Mouse (Mus musculus) B cell, adult 2 months (primary cell): ENCODE measurements around the gene Fah.
A peak's percentile ranks its signal among the peaks of the same experiment; 100 is the strongest.

Source experiments
- DNase-seq, 2 experiments: peaks; one replicate each; pipeline ENCODE4 v3.0.0; 2022

Gene Fah

GRCm38 (mm10) chr7:84606293-84606749 is at the start of gene Fah:
Gene Fah, minus strand, starts transcription at chr7:84606722.
- DNase-seq, result peak in 1 of 2 experiments; percentile 15

DNA sequence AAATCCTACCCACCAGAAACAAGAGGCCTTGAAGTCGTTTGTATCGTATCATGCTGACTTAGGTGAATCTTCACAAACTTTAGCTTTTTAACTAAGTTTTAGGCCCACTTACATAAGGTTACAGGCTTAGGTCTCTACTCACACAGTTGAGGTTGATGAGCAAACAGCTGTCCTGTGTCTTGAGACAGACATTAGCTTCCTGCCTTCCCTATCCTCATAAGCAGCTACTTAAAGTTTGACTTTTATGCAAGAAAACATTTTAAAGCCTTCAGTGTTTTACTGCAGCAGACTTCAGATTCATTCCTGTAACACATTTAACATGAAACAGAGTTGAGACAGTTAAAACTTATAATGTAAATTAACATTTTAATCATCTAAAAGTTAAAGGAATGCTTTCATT is 46.2 kb upstream of the Fah start:
- no peak for DNase-seq

GRCm38 (mm10) chr7:84651987-84652321 is 45.4 kb upstream of the Fah start:
- DNase-seq, result no peak

GRCm38 (mm10) chr7:84651303-84651986 is 44.9 kb upstream of the Fah start:
- no peak for DNase-seq

DNA sequence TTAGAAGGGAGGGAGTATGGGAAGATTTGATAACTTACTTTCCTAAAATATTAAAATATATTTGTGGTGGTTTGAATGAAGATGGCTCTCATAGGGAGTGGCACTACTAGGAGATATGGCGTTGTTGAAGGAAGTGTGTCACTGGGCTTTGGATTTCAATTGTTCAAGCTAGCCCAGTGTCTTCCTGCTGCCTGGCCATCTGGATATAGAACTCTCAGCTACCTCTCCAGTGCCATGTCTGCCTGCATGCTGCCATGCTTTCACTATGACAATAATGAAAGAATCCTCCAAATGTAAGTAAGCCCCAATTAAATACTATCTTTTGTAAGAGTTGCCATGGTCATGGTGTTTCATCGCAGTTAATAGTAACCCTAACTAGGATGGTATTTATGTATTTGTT is 42.5 kb upstream of the Fah start:
- no peak for DNase-seq

- DNase-seq, result no peak
Observed at GRCm38 (mm10) chr7:84646256-84646655, 39.7 kb upstream of the Fah start.

DNA sequence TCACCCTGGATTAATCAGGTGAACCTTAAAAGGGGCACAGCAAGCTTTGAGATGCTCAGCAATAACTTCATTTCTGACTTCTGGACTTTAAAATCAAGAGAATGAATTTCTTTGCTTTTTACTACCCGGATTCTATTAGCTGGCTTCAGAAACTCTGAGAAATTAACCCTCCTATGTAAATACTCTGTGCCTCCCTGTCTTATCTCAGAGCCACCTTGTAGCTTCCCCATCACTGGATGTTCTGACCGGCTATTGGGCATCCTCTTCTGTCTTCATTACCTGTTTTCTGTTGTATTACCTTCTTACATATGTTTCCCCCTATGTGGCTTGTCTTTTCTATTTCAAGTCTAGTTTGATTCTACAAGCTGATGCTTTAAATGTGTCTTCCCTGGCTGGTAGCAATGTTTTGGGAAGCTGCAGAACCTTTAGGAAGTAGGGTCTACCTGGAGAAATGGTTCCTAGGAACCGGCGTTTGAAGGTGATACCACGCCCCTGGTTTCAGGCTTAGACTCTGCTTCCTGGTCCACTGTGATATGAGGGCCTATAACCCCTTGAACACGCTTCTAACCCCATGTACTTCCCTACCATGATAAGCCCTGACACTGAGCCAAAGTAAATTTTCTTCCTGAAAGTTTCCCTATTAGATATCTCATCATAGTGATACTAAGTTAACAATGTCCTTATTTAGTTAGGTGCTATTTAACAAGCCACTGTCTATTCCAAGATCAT is 36.9 kb upstream of the Fah start:
- no peak for DNase-seq

GRCm38 (mm10) chr7:84642159-84642928 is 35.8 kb upstream of the Fah start:
- no peak for DNase-seq

DNA sequence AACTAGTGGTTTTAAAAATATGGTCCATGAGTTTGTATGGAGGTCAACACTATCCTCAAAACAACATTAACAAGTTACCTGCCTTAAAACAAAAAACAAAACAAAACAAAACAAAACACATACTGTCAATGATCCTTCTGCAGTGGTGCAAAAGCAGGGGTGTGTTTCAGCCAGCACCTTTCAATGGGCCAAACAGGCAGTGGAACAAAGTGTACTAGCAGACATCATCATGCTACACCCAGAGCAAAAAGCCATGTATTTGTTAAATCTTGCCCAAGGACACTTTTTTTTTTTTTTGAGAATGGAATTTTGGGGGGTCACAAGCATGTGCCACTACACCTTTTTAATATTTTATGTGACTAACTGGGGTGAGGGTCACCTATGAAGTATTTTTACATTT is 30.4 kb upstream of the Fah start:
- no peak for DNase-seq

DNA sequence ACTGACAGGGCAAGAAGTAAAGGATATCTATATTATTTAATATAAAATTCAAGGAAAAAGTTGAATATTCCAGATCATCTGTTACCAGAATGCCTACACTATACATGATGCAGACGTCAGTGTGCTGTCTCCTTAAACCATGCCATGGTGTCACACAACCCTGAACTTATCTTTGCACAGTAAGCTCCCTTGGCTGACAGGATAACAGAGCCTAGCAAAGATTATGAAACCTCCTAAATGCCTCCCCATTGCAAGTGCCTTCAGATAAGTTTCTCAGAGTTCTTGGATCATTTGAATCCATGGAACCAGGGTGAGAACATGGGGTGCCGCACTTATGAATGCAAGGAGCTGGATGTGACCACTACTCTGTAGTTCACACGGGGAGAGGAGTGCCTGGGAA is 25.4 kb upstream of the Fah start:
- DNase-seq, result no peak

GRCm38 (mm10) chr7:84623718-84624117 is 17.2 kb upstream of the Fah start:
- no peak for DNase-seq

DNA sequence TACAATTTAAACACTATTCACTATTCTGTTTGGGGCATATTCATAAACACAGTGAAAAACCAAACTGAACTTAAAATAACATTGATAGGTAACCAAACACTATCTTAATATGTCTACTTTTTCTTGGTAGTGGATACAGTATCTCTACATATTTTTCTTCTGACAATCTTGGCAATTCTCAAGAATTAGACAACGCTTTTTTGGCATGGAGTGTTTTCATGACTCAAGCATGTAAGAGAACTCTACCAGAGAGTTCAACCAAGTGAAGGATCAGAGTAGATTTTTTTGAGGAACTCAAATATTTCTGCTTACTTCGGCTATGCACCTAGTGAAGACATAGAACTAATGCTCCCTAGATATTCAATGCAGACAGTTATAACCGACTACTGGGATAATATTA is 14.4 kb upstream of the Fah start:
- no peak for DNase-seq

DNA sequence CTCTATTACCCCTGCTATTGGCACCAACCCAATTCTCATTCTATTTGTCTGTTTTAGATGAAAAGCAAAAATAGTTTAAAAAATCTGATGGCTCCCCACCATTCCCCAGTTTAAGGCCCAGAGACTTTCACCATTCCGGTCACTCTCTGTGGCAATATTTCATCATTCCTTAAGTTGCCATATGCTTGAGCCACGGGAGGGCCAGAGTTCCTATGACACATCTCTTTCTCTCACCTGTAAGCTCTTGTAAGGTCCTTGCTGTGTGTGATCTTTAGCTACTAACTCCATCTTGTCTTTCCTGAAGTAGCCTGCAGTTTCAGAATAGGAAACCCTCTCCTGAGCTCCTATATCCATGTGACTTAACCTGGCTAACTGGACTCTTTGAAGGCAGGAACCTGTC is 12.4 kb upstream of the Fah start:
- DNase-seq, result no peak

GRCm38 (mm10) chr7:84612445-84612844 is 5.9 kb upstream of the Fah start:
- DNase-seq, result no peak

- no peak for DNase-seq
Observed at GRCm38 (mm10) chr7:84611609-84612008, 5.1 kb upstream of the Fah start.

DNA sequence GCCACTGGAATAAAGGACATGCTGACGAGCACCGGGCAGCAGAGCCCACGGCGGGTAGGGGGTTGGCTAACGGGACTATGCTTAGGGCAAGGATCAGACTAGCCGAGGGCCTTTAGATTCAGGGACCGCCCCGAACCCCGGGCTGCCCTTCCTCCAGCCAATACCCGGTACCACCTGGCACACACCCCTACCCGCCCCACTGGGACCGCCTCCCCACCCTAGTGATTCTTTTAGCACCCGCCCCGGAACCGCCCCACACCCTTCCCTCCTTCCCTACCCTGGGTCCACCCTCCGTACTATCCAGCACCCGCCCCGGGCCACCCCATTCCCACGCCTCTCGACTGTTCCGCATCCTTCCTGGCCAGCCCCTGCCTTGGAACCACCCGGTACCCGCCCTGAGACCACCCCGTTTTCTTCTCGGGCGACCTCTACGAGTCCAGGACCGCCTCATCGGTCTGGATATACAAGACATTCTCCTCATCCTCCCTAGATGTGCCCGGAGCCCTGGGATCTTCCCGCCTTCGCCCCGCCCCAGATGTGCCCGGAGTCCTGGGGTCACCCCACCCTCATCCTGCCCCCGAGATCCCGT is 724 bp downstream of the Fah start:
- DNase-seq, result peak; percentile 48

GRCm38 (mm10) chr7:84605033-84605687 is 1.4 kb downstream of the Fah start:
- DNase-seq, result peak; percentile 5 to 20

- DNase-seq, result no peak
Observed at GRCm38 (mm10) chr7:84604501-84604900, 2.0 kb downstream of the Fah start.

DNA sequence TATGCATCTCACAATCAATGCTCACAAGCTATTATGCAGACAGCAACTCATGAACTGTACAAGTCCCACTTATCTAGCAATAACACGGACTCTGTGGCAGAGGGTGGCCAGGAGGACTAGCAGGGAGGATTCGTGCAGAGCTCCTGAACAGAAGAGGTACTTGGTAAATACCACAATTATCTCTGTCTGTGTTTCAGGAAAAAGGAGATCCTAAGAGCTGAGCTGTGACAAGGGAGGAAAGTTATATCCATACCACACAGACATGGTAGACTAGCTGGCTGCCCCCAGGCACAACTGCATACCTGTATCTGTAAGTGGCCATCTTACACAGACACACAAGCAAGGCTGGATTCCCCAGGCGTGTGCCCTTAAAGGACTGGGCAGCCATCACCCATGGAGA is 5.2 kb downstream of the Fah start:
- no peak for DNase-seq

- no peak for DNase-seq
Observed at GRCm38 (mm10) chr7:84600631-84601030, 5.9 kb downstream of the Fah start.

- no peak for DNase-seq
Observed at GRCm38 (mm10) chr7:84596633-84597032, 9.9 kb downstream of the Fah start.

GRCm38 (mm10) chr7:84596002-84596401 is 10.5 kb downstream of the Fah start:
- no peak for DNase-seq

GRCm38 (mm10) chr7:84594917-84595303 is 11.6 kb downstream of the Fah start:
- no peak for DNase-seq
